Mouse (Mus musculus): ENCODE results near the gene Cinp. TPM values are rescaled to one million over a fixed set of nuclear protein-coding genes. Genes with fewer than 3 reads are reported as not detected.
A peak's percentile ranks its signal among the peaks of the same experiment; 100 is the strongest.

Gene Cinp
- polyA plus RNA-seq, 1 experiment from 2014 or later = 72.2 TPM

DNA sequence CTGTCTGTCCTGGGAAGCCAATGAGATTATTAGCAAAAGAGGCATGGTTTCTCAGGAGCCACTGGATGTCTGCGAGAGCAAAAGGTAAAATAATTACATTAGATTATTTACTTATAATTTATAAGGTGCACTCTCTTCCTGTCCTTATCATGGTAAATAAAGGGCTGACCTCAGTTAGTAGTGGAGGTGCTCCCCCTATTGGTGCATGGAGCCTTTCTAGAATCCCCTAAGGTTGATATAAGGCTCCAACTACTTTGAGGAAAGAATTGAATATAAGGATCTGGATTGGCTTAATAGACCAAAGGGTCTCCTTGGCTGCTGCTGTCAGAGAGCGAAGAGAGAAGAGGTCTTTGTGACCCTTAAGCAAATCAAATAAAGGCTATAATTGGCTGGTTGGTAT is 14.6 kb upstream of the Cinp start:
- Histone ChIP-seq H3K27ac (ENCODE audit: low read length) (no peak overlapping the region), H3K9me3 (ENCODE audit: control insufficient read depth, low read length) (peaks cover 2% of the 10 kb centered on the region; the same call in 1 of the 2 replicates), H3K4me2 (ENCODE audit: low read depth, low read length) (no peak overlapping the region), H3K4me1 (replicated peaks; ENCODE audit: control insufficient read depth, insufficient read depth, low read length) (no peaks in the 10 kb centered on the region), H3K27me3 (ENCODE audit: control insufficient read depth, insufficient read depth, low read depth, low read length) (no peaks in the 10 kb centered on the region), H3K36me3 (ENCODE audit: control insufficient read depth, insufficient read depth, low read length) (no peaks in the 10 kb centered on the region), H3K4me3 (ENCODE audit: low read length) (no peak overlapping the region), H3K9ac (ENCODE audit: low read length) (no peak overlapping the region)
- 81% methylated on average over 2 of the region's 2 CpGs for WGBS
- no peak for ATAC-seq (ENCODE audit: low read depth)

DNA sequence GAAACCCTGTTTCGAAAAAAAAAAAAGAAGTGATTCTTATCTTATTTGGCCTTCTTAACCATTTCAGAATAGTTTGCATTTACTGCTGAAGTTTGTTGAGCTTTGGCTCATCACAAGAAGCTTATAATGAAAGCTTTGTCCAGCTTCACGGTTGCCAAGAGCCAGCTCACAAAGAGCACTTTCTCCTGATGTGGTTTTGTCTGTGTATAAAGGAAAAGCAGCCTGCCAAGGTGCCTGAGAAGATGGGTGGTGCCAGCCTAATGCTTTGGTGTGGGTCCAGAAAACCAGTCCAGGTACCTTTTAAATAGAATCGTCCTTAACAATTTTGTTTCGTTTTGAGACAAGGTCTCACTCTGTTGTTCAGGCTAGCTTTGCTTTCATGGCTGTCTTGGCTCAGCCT is 13.2 kb upstream of the Cinp start:
- 62% methylated on average over 4 of the region's 4 CpGs for WGBS
- Histone ChIP-seq H3K4me2 (ENCODE audit: low read depth, low read length) (no peak overlapping the region), H3K4me1 (replicated peaks; ENCODE audit: control insufficient read depth, insufficient read depth, low read length) (no peaks in the 10 kb centered on the region), H3K27ac (ENCODE audit: low read length) (0 out of 2 replicates have a peak overlapping the region, but pooled peaks have one; percentile 36), H3K27me3 (ENCODE audit: control insufficient read depth, insufficient read depth, low read depth, low read length) (no peaks in the 10 kb centered on the region), H3K4me3 (ENCODE audit: low read length) (no peak overlapping the region), H3K9ac (ENCODE audit: low read length) (no peak overlapping the region), H3K9me3 (ENCODE audit: control insufficient read depth, low read length) (peaks cover 2% of the 10 kb centered on the region; the same call in 1 of the 2 replicates), H3K36me3 (ENCODE audit: control insufficient read depth, insufficient read depth, low read length) (no peaks in the 10 kb centered on the region)
- ATAC-seq (ENCODE audit: low read depth) = no peak; the same call in 1 of the 2 replicates

DNA sequence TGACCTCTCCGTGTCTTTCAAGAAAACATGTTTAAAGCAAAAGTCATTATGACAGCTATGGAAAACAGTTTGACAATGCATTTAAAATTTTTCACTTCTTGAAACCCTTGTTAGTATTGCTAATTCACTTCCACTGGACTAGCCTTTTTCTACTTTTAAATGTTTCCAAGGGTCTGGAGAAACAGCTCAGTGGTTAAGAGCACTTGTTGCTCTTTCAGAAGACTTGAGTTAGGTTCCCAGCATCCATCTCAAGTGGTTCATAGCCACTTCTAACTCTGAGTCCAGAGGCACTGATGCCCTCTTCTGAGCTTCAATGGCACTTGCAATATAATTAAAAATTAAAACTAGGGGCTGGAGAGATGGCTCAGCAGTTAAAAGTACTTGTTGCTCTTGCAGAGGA is 2.9 kb upstream of the Cinp start:
- no peak overlapping the region for H3K4me2 ChIP-seq (ENCODE audit: low read depth, low read length)
- H3K27ac ChIP-seq (ENCODE audit: low read length) = no peak overlapping the region
- no peak overlapping the region for H3K9ac ChIP-seq (ENCODE audit: low read length)
- no peaks in the 10 kb centered on the region for H3K27me3 ChIP-seq (ENCODE audit: control insufficient read depth, insufficient read depth, low read depth, low read length)
- no peak for ATAC-seq (ENCODE audit: low read depth)
- peaks cover 15% of the 10 kb centered on the region for H3K4me1 ChIP-seq (replicated peaks; ENCODE audit: control insufficient read depth, insufficient read depth, low read length)
- H3K4me3 ChIP-seq (ENCODE audit: low read length) = no peak overlapping the region
- no peaks in the 10 kb centered on the region for H3K36me3 ChIP-seq (ENCODE audit: control insufficient read depth, insufficient read depth, low read length)
- H3K9me3 ChIP-seq (ENCODE audit: control insufficient read depth, low read length) = no peaks in the 10 kb centered on the region
- WGBS = 89% methylated on average over 1 of the region's 1 CpGs

DNA sequence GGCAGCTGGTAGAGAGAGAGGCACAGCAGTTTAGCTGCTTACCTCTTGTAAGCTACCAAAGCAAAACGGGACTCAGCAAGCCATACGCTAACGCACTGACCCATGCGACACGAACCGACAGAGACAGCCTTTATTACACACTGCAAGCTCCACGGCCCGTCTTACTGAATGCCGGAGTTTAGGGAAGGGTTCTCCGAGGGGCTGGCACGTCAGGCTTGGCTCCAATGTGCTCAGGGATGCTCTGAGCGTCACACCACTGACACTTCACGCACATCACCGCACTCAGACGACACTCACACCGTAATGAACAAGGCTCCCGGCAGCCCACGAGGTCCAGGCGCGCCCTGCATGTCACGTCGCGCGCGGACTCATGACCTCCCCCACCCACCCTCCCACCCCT is 339 bp downstream of the Cinp start:
- Histone ChIP-seq H3K4me1 (replicated peaks; ENCODE audit: control insufficient read depth, insufficient read depth, low read length) (peaks cover 15% of the 10 kb centered on the region), H3K4me3 (ENCODE audit: low read length) (peak overlapping the region; percentile 78), H3K36me3 (ENCODE audit: control insufficient read depth, insufficient read depth, low read length) (peaks cover 2% of the 10 kb centered on the region; the same call in 1 of the 2 replicates), H3K27ac (ENCODE audit: low read length) (no peak overlapping the region), H3K9me3 (ENCODE audit: control insufficient read depth, low read length) (no peaks in the 10 kb centered on the region), H3K4me2 (ENCODE audit: low read depth, low read length) (peak overlapping the region; percentile 88), H3K27me3 (ENCODE audit: control insufficient read depth, insufficient read depth, low read depth, low read length) (no peaks in the 10 kb centered on the region), H3K9ac (ENCODE audit: low read length) (peak overlapping the region; percentile 76)
- no peak; the same call in 1 of the 2 replicates for ATAC-seq (ENCODE audit: low read depth)
- WGBS = 0% methylated on average over 25 of the region's 25 CpGs

DNA sequence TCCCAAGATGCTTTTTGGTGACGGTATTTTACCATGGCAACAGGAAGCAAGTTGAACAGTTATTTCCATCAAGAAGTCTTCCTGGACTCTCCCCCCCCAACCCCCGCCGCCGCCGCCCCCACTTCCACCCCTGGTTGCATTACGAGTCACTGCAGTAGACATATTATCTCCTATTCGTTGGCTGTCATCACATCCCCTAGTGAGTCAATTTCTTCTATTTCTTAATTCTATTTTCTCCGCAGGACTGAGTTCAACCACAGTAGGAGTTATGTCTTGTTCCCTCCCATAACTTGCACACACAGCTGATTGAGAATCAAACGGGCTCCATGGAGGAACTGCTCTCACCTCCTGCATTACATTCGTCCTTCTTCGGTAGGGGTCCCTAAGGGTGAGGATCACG is 839 bp downstream of the Cinp start:
- Histone ChIP-seq H3K27ac (ENCODE audit: low read length) (no peak overlapping the region), H3K4me2 (ENCODE audit: low read depth, low read length) (peak overlapping the region; percentile 88), H3K9ac (ENCODE audit: low read length) (peak overlapping the region; percentile 76), H3K27me3 (ENCODE audit: control insufficient read depth, insufficient read depth, low read depth, low read length) (no peaks in the 10 kb centered on the region), H3K4me3 (ENCODE audit: low read length) (peak overlapping the region; percentile 78), H3K4me1 (replicated peaks; ENCODE audit: control insufficient read depth, insufficient read depth, low read length) (peaks cover 15% of the 10 kb centered on the region), H3K9me3 (ENCODE audit: control insufficient read depth, low read length) (no peaks in the 10 kb centered on the region), H3K36me3 (ENCODE audit: control insufficient read depth, insufficient read depth, low read length) (peaks cover 5% of the 10 kb centered on the region; the same call in 1 of the 2 replicates)
- no peak for ATAC-seq (ENCODE audit: low read depth)
- WGBS = 33% methylated on average over 12 of the region's 12 CpGs

DNA sequence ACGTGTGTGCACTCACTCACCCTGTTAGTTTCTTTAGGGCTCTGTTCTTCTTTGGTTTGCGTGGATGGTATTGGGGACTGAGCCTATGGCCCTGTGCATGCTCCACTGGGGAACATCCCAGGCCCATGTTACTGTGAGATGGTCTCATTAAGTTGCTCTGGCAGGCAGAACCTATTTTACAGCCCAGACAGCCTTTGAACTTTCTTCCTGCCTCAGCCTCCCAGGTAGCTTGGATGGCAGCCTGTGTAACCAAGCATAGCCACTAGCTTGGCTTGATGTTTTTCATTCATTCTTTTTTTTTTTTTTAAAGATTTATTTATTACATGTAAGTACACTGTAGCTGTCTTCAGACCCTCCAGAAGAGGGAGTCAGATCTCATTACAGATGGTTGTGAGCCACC is 3.7 kb downstream of the Cinp start:
- H3K36me3 ChIP-seq (ENCODE audit: control insufficient read depth, insufficient read depth, low read length) = peaks cover 7% of the 10 kb centered on the region; the same call in 1 of the 2 replicates
- no peaks in the 10 kb centered on the region for H3K27me3 ChIP-seq (ENCODE audit: control insufficient read depth, insufficient read depth, low read depth, low read length)
- H3K4me1 ChIP-seq (replicated peaks; ENCODE audit: control insufficient read depth, insufficient read depth, low read length) = peaks cover 14% of the 10 kb centered on the region
- no peak overlapping the region for H3K4me2 ChIP-seq (ENCODE audit: low read depth, low read length)
- H3K4me3 ChIP-seq (ENCODE audit: low read length) = no peak overlapping the region
- H3K9ac ChIP-seq (ENCODE audit: low read length) = no peak overlapping the region
- H3K9me3 ChIP-seq (ENCODE audit: control insufficient read depth, low read length) = no peaks in the 10 kb centered on the region
- ATAC-seq (ENCODE audit: low read depth) = no peak
- 93% methylated on average over 2 of the region's 2 CpGs for WGBS
- no peak overlapping the region for H3K27ac ChIP-seq (ENCODE audit: low read length)

DNA sequence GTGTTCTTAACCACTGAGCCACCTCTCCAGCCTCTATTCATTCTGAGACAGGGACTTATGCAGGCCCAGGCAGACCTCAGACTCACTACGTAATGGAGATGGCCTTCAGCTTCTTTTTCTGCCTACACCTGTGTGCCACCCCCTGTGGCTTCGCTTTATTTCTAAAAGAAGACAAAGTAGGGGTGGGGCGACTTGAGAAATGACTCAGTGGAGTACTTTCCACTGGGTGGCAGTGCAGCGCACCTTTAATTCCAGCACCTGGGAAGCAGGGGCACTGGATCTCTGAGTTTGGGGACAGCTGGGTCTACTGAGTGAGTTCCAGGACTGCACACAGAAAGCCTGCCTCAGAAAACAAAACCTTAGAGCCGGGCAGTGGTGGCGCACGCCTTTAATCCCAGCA is 6.7 kb downstream of the Cinp start:
- peaks cover 17% of the 10 kb centered on the region for H3K36me3 ChIP-seq (ENCODE audit: control insufficient read depth, insufficient read depth, low read length)
- no peaks in the 10 kb centered on the region for H3K27me3 ChIP-seq (ENCODE audit: control insufficient read depth, insufficient read depth, low read depth, low read length)
- whole genome bisulfite sequencing = 86% methylated on average over 7 of the region's 7 CpGs
- no peaks in the 10 kb centered on the region for H3K9me3 ChIP-seq (ENCODE audit: control insufficient read depth, low read length)
- no peak for ATAC-seq (ENCODE audit: low read depth)
- H3K9ac ChIP-seq (ENCODE audit: low read length) = no peak overlapping the region
- no peak overlapping the region for H3K4me2 ChIP-seq (ENCODE audit: low read depth, low read length)
- no peak overlapping the region for H3K27ac ChIP-seq (ENCODE audit: low read length)
- no peaks in the 10 kb centered on the region for H3K4me1 ChIP-seq (replicated peaks; ENCODE audit: control insufficient read depth, insufficient read depth, low read length)
- no peak overlapping the region for H3K4me3 ChIP-seq (ENCODE audit: low read length)

DNA sequence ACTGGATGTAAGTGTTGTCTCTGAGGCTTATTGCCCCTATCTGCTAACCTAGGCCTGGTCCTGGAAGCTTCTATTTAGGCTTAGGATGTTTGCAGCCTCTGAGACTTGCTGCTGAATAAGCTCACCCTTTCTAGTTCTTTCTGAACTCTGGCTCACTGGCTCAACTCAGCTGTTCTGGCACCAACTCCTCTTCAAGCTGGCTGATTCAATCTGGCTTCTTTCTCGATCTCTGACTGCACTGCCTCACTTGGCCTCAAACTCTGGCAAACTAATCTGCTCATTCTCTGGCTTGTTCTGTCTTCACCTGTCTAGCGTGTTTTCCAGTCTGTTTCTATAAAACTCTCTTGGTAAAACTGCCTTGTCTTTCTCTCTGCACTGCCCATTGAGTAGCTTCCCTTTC is 13.6 kb downstream of the Cinp start:
- Histone ChIP-seq H3K9ac (ENCODE audit: low read length) (no peak overlapping the region), H3K36me3 (ENCODE audit: control insufficient read depth, insufficient read depth, low read length) (peaks cover 32% of the 10 kb centered on the region), H3K4me3 (ENCODE audit: low read length) (no peak overlapping the region), H3K27me3 (ENCODE audit: control insufficient read depth, insufficient read depth, low read depth, low read length) (no peaks in the 10 kb centered on the region), H3K27ac (ENCODE audit: low read length) (no peak overlapping the region), H3K9me3 (ENCODE audit: control insufficient read depth, low read length) (no peaks in the 10 kb centered on the region), H3K4me2 (ENCODE audit: low read depth, low read length) (no peak overlapping the region), H3K4me1 (replicated peaks; ENCODE audit: control insufficient read depth, insufficient read depth, low read length) (no peaks in the 10 kb centered on the region)
- 82% methylated on average over 2 of the region's 2 CpGs for WGBS
- no peak for ATAC-seq (ENCODE audit: low read depth)

DNA sequence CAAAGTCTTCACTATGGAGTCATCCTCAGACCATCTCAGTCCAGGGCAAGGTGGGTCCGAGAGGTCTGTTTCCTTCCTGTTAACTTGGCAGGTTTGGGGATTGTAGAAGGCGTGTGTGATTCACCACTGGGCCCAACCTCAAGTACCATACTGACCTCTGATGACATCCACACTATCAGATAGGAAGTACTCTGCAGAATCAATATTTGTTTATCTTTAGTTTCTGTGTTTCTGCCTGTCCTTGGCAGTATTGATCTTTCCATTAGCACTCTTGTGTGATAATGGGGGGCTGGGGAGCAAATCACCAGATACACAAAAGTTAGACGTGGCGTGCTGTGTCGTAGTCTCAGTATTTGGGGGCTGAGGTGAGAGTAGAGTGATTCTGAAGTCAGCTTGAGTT is 17.7 kb downstream of the Cinp start:
- Histone ChIP-seq H3K27ac (ENCODE audit: low read length) (no peak overlapping the region), H3K9me3 (ENCODE audit: control insufficient read depth, low read length) (no peaks in the 10 kb centered on the region), H3K4me3 (ENCODE audit: low read length) (no peak overlapping the region), H3K36me3 (ENCODE audit: control insufficient read depth, insufficient read depth, low read length) (peaks cover 32% of the 10 kb centered on the region), H3K4me2 (ENCODE audit: low read depth, low read length) (no peak overlapping the region), H3K27me3 (ENCODE audit: control insufficient read depth, insufficient read depth, low read depth, low read length) (no peaks in the 10 kb centered on the region), H3K9ac (ENCODE audit: low read length) (no peak overlapping the region), H3K4me1 (replicated peaks; ENCODE audit: control insufficient read depth, insufficient read depth, low read length) (no peaks in the 10 kb centered on the region)
- WGBS = 72% methylated on average over 5 of the region's 5 CpGs
- ATAC-seq (ENCODE audit: low read depth) = no peak

DNA sequence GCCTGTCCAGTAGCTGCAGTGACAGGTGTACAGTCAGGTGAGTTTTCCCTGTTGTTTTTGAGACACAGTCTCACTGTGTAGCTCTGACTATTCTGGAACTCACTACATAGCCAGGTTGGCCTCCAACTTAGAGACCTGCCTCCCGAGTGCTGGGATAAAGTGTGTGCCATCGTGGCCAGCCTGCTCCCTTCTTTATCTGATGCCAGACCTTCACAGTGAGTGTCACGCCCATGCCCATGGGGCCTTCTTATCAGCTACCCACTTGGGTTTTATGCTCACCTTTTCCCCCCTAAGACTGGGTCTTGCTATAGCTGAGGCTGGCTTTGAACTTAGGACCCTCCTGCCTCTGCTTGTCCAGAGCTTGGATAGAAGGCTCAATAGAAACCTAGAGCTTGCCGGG is 18.8 kb downstream of the Cinp start:
- no peaks in the 10 kb centered on the region for H3K27me3 ChIP-seq (ENCODE audit: control insufficient read depth, insufficient read depth, low read depth, low read length)
- H3K27ac ChIP-seq (ENCODE audit: low read length) = no peak overlapping the region
- peaks cover 27% of the 10 kb centered on the region for H3K36me3 ChIP-seq (ENCODE audit: control insufficient read depth, insufficient read depth, low read length)
- H3K4me3 ChIP-seq (ENCODE audit: low read length) = no peak overlapping the region
- ATAC-seq (ENCODE audit: low read depth) = no peak
- no peaks in the 10 kb centered on the region for H3K9me3 ChIP-seq (ENCODE audit: control insufficient read depth, low read length)
- no peak overlapping the region for H3K9ac ChIP-seq (ENCODE audit: low read length)
- H3K4me1 ChIP-seq (replicated peaks; ENCODE audit: control insufficient read depth, insufficient read depth, low read length) = no peaks in the 10 kb centered on the region
- no peak overlapping the region for H3K4me2 ChIP-seq (ENCODE audit: low read depth, low read length)
- 86% methylated on average over 4 of the region's 4 CpGs for WGBS
